ENCODE assay signal across 8 mouse cellular contexts in genomic region chr4:154897676-154898465, GRCm38 (mm10). TPM values are rescaled to one million over a fixed set of nuclear protein-coding genes. Genes with fewer than 3 reads are reported as not detected.
A peak's percentile ranks its signal among the peaks of the same experiment; 100 is the strongest.
DNase-seq lines count a peak whose midpoint lies in the region; ATAC-seq lines count a peak whose summit lies in the region.

No protein-coding gene starts in this region.

- WGBS in lung, embryonic 16.5 days = 58% methylated on average over 6 of the region's 6 CpGs
- WGBS in embryonic facial prominence, embryonic 15.5 days = 58% methylated on average over 6 of the region's 6 CpGs
- WGBS in hindbrain, embryonic 13.5 days = 73% methylated on average over 6 of the region's 6 CpGs
- WGBS in macrophage (ENCODE audit: missing documents) = 67% methylated on average over 6 of the region's 6 CpGs

- H3K4me1 ChIP-seq in lung, embryonic 16.5 days (replicated peaks; ENCODE audit: control insufficient read depth, insufficient read depth, low read length) = peaks cover 14% of the 10 kb centered on the region; the same call in 1 of the 2 replicates
- peaks cover 27% of the 10 kb centered on the region for H3K4me1 ChIP-seq in embryonic facial prominence, embryonic 15.5 days
- H3K4me1 ChIP-seq in hindbrain, embryonic 13.5 days (replicated peaks) = peaks cover 22% of the 10 kb centered on the region

- H3K4me3 ChIP-seq in lung, embryonic 16.5 days (ENCODE audit: low read length) = peak overlapping the region; percentile 67
- H3K4me3 ChIP-seq in embryonic facial prominence, embryonic 15.5 days (replicated peaks) = peak overlapping the region; percentile 64
- H3K4me3 ChIP-seq in hindbrain, embryonic 13.5 days = peak overlapping the region; percentile 54
- H3K4me3 ChIP-seq in macrophage (ENCODE audit: inconsistent target) = peak overlapping the region; percentile 67

- H3K79me2 ChIP-seq in macrophage (ENCODE audit: inconsistent target) = no peaks in the 10 kb centered on the region

- no peak overlapping the region for H3K27ac ChIP-seq in lung, embryonic 16.5 days (ENCODE audit: low read length)
- H3K27ac ChIP-seq in embryonic facial prominence, embryonic 15.5 days (replicated peaks) = no peak overlapping the region
- peak overlapping the region; percentile 61; the same call in 1 of the 2 replicates for H3K27ac ChIP-seq in hindbrain, embryonic 13.5 days
- H3K27ac ChIP-seq in macrophage = no peak overlapping the region

- no peaks in the 10 kb centered on the region for H3K9me3 ChIP-seq in lung, embryonic 16.5 days (ENCODE audit: control insufficient read depth, low read length)
- H3K9me3 ChIP-seq in embryonic facial prominence, embryonic 15.5 days (replicated peaks) = no peaks in the 10 kb centered on the region
- no peaks in the 10 kb centered on the region for H3K9me3 ChIP-seq in hindbrain, embryonic 13.5 days

- no peaks in the 10 kb centered on the region for H3K36me3 ChIP-seq in lung, embryonic 16.5 days (ENCODE audit: control insufficient read depth, insufficient read depth, low read length)
- 0 out of 2 replicates have a peak, but pooled peaks cover 4% of the 10 kb centered on the region for H3K36me3 ChIP-seq in embryonic facial prominence, embryonic 15.5 days
- no peaks in the 10 kb centered on the region; the same call in 1 of the 2 replicates for H3K36me3 ChIP-seq in hindbrain, embryonic 13.5 days
- peaks cover 9% of the 10 kb centered on the region; the same call in 1 of the 2 replicates for H3K36me3 ChIP-seq in macrophage (ENCODE audit: inconsistent target)

- peak overlapping the region; percentile 98 for H3K4me2 ChIP-seq in lung, embryonic 16.5 days (ENCODE audit: low read depth, low read length)
- peak overlapping the region; percentile 93 for H3K4me2 ChIP-seq in embryonic facial prominence, embryonic 15.5 days (replicated peaks)
- peak overlapping the region; percentile 76 for H3K4me2 ChIP-seq in hindbrain, embryonic 13.5 days

- DNase-seq in lung, postnatal 25 days (ENCODE audit: low spot score) = no peak
- no peak for DNase-seq in urinary bladder, postnatal 10 days (ENCODE audit: low spot score)
- DNase-seq in right cerebral cortex, adult 2 months (ENCODE audit: low spot score in 2 of 2) = no peak

- H3K9ac ChIP-seq in lung, embryonic 16.5 days (ENCODE audit: low read length) = peak overlapping the region; percentile 80
- H3K9ac ChIP-seq in embryonic facial prominence, embryonic 15.5 days = peak overlapping the region; percentile 68
- peak overlapping the region; percentile 83 for H3K9ac ChIP-seq in hindbrain, embryonic 13.5 days

- no peaks in the 10 kb centered on the region for H3K27me3 ChIP-seq in lung, embryonic 16.5 days (ENCODE audit: control insufficient read depth, insufficient read depth, low read depth, low read length)
- no peaks in the 10 kb centered on the region for H3K27me3 ChIP-seq in embryonic facial prominence, embryonic 15.5 days
- H3K27me3 ChIP-seq in hindbrain, embryonic 13.5 days = peaks cover 11% of the 10 kb centered on the region; the same call in 1 of the 2 replicates

- no peak for ATAC-seq in lung, embryonic 16.5 days (ENCODE audit: low read depth)
- ATAC-seq in embryonic facial prominence, embryonic 15.5 days (ENCODE audit: insufficient number of reproducible peaks, low FRiP score, low TSS enrichment, low read depth) = no peak
- no peak for ATAC-seq in hindbrain, embryonic 13.5 days (ENCODE audit: low FRiP score)
- no peak for ATAC-seq in activated CD4-positive, CD25-positive, alpha-beta regulatory T cell, adult 4 months

RNA-seq across cellular contexts. Expression of gene Fam213b, which starts 1.1 kb away (rescaled TPM):
- polyA plus RNA-seq in lung, embryonic 16.5 days (2015; fragmentation: Nextera tagmentation; extraction: Ambion mirVana) = 31.4 and 34.6 TPM in 2 replicates
- polyA plus RNA-seq in embryonic facial prominence, embryonic 15.5 days (2015; fragmentation: Nextera tagmentation; extraction: Ambion mirVana) = 57.5 and 59.9 TPM in 2 replicates
- 44.1 and 48.8 TPM in 2 replicates for polyA plus RNA-seq in hindbrain, embryonic 13.5 days (2015; fragmentation: Nextera tagmentation; extraction: Ambion mirVana)
- total RNA-seq in macrophage (2018; cell fraction: chromatin; rRNA removed) = 10 to 100 TPM in 15 of 26 experiments, 1 to 10 TPM in 10, under 1 TPM in 1; 0.92 to 25.0 (median 13.2) TPM
- total RNA-seq in macrophage (2018; cell fraction: cytosol; rRNA removed) = 100 to 1,000 TPM in 9 of 26 experiments, 10 to 100 TPM in 17; 67.1 to 127 (median 92.9) TPM
- 10 to 100 TPM in 25 of 26 experiments, 1 to 10 TPM in 1; 9.3 to 46.7 (median 27.1) TPM for total RNA-seq in macrophage (2018; cell fraction: nucleus; rRNA removed)
- polyA plus RNA-seq in macrophage (2018) = 41.3 to 98.7 TPM (median 69.7 TPM) in 3 replicates
- polyA plus RNA-seq in activated CD4-positive, CD25-positive, alpha-beta regulatory T cell, adult 4 months (2017; shearing (Covaris generic)) = 1 to 10 TPM; 6.5 to 7.6 TPM

RNA-seq across cellular contexts. Expression of gene Mmel1, which starts 28.5 kb away (rescaled TPM):
- 0.15 and 0.35 TPM in 2 replicates for polyA plus RNA-seq in lung, embryonic 16.5 days (2015; fragmentation: Nextera tagmentation; extraction: Ambion mirVana)
- 0.38 and 0.57 TPM in 2 replicates for polyA plus RNA-seq in embryonic facial prominence, embryonic 15.5 days (2015; fragmentation: Nextera tagmentation; extraction: Ambion mirVana)
- polyA plus RNA-seq in hindbrain, embryonic 13.5 days (2015; fragmentation: Nextera tagmentation; extraction: Ambion mirVana) = 0.13 and 0.25 TPM in 2 replicates
- not detected for total RNA-seq in macrophage (2018; cell fraction: chromatin; rRNA removed)
- total RNA-seq in macrophage (2018; cell fraction: cytosol; rRNA removed) = under 1 TPM in 2 of 26 experiments, not detected in 24; 0.05 TPM
- total RNA-seq in macrophage (2018; cell fraction: nucleus; rRNA removed) = not detected
- not detected in 3 replicates for polyA plus RNA-seq in macrophage (2018)
- not detected for polyA plus RNA-seq in activated CD4-positive, CD25-positive, alpha-beta regulatory T cell, adult 4 months (2017; shearing (Covaris generic))

RNA-seq across cellular contexts. Expression of gene Tnfrsf14, which starts 30.5 kb away (rescaled TPM):
- polyA plus RNA-seq in lung, embryonic 16.5 days (2015; fragmentation: Nextera tagmentation; extraction: Ambion mirVana) = 1.7 and 1.9 TPM in 2 replicates
- 1.5 and 2.3 TPM in 2 replicates for polyA plus RNA-seq in embryonic facial prominence, embryonic 15.5 days (2015; fragmentation: Nextera tagmentation; extraction: Ambion mirVana)
- polyA plus RNA-seq in hindbrain, embryonic 13.5 days (2015; fragmentation: Nextera tagmentation; extraction: Ambion mirVana) = 0.22 and 0.25 TPM in 2 replicates
- 100 to 1,000 TPM in 21 of 26 experiments, 10 to 100 TPM in 5; 30.8 to 879 (median 175) TPM for total RNA-seq in macrophage (2018; cell fraction: chromatin; rRNA removed)
- 100 to 1,000 TPM in 18 of 26 experiments, 10 to 100 TPM in 8; 64.2 to 324 (median 140) TPM for total RNA-seq in macrophage (2018; cell fraction: cytosol; rRNA removed)
- 100 to 1,000 TPM in 19 of 26 experiments, 10 to 100 TPM in 7; 57.6 to 431 (median 211) TPM for total RNA-seq in macrophage (2018; cell fraction: nucleus; rRNA removed)
- 28.2 to 116 TPM (median 64.4 TPM) in 3 replicates for polyA plus RNA-seq in macrophage (2018)
- 100 to 1,000 TPM in 1 of 2 experiments, 10 to 100 TPM in 1; 57.3 to 109 TPM for polyA plus RNA-seq in activated CD4-positive, CD25-positive, alpha-beta regulatory T cell, adult 4 months (2017; shearing (Covaris generic))
